Mouse (Mus musculus) thymus, postnatal 0 days (tissue): Measurements from ENCODE around the gene Acss3. TPM values are rescaled to one million over a fixed set of nuclear protein-coding genes. Genes with fewer than 3 reads are reported as not detected.

Experiments
- DNase-seq: peaks from one replicate; pipeline ENCODE4 v3.0.0-alpha.2; 2015; ENCODE audit warnings: low spot score
- polyA plus RNA-seq: library from polyadenylated mRNA; unstranded; fragments of >200 nt; fragmentation: Nextera tagmentation; extraction: Ambion mirVana; gene quantifications from 2 replicates; pipeline ENCODE4 v1.2.1, GENCODE M21; 2015

The Acss3 gene
- polyA plus RNA-seq, 1 experiment from 2014 or later = 0.13 TPM

DNA sequence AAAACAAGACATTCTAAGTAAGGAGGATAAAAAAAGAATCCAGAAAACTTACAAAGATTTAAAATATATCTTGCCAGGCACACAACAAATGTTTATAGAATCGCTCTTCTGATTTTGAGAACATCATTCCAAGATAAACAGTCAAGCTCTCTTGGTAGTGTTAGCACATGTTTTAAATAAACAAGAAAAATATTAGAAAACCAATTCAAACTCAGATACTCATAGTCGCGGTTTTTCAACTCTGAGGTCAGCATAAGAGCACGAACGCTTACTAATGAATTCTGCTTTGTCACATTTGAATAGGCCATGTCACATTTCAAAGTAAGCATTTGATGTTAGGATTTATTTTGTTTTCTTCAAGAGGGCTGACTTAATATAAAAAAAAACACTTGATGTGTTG lies 102.3 kb downstream of the Acss3 start:
- DNase-seq = no peak

DNA sequence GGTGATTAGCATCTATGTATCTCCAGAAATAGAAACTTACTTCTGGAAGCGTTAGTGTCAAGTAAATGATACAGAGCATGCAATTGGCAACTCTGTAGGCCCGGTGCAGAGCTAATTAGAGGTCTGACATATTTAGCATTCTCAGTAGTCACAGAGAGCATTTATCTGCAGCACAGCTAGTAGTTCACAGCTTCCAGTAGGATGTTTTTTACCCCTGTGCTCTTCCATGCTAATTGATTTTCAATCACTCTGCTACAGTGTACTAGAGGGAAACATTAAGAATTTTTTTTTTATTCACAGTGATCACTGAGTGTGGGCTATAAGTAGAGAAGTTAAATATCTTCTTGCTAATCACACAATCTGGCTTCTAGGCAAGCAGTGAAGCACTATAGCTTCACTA lies 112.3 kb downstream of the Acss3 start:
- no peak for DNase-seq

DNA sequence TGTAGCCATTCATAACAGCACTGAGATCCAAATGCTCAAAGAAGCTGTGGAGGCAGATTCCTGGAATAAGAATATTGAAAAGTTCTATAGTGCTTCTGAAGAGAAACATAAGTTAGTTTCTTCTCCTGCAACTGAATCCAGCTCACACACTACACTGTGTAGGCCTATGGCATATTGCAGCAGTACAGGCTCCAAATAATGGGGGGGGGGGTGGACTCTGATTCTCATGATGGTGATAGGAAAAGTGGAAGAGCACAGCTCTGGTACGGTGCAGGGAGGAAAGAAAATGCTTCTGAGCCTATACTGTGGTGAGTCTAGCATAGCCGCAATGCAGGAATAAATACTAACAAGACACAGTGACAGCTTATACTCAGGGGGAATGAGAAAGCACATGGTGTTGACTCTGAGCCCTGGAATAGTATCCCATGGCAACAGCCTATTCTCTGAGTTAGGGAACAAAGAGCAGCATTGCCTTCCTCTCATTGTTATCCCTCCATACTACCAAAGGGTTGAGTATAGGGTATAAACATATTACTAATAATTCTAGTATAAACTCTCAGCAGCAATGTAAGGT lies 125.3 kb downstream of the Acss3 start:
- no peak for DNase-seq

DNA sequence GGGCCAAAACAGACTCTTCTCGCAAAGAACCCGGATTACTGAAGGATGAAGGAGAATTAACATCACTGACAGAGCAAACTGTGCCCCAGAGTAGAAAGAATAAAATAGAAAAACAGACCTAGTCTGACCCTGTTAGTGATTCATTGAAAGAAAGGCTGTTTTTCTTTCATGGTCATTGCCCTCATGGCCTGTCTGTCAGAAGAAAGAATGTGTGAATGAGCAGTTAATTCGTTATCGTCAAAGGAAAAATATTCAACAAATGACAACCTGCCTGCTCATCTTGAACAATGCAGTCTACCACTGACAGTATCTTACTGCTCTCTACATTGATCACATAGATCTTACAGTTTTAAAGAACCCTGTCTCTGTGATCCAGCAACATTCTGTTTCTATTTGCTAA lies 134.0 kb downstream of the Acss3 start:
- no peak for DNase-seq

DNA sequence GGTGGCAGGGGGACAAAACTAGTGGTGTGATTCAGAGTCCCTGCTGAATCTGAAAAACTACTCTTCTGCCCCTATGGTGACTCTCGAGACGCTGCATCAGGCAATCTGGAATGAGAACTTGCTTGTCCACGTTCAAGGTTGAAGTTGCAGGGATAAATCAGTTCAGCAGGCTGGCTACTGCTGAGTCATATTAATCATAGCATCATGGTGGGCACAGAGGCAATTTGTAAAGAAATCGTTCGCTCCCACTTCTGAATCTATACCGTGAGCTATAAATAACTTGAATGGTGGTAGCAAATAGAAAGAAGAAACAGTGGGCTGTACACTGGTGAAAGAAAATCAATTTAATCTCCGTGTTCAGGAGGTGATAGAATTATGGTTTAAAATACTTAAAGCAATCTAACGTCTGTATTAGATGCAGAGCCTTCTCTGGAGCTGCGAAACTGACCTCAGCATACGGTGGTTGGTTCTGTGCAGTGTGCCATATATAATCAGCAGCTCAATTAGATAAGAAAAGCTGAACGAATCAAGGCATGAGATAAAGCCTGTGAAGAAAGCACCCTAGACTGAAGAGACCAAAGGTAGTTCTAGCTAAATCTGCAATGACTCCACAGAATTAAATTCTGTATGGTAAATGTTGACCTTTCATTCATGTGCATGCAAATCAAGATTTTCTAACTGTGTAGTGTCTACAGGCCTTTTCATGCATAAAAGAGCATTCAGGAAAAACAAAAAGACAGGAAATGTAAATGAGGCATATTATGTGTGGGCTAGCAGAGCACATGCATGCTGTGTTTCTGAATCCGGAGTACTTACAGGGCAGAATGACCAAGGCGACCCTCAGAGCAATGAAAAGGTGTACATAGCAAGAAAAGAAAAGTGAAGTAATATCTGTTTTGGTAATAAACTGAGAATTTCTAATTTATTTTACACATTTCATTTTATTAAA lies 148.0 kb downstream of the Acss3 start:
- no peak for DNase-seq

DNA sequence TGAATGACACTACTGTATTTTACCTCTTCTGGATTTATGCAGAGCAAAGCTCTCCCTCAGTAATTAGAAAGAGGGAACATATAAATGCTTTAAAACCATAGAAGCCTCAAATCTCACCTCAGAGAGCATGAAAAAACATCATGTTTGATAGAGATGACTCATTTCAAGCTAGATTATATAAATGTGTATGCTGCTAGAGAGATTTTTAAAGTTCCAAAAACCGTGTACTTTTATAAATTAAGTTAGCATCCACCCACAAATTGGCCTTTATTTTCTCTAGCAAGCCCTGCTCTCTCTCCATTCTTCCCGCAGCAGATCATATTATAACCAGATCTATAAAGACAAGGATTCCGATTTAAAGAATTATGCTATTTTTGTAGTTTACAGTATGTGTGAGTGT lies 164.4 kb downstream of the Acss3 start:
- no peak for DNase-seq

DNA sequence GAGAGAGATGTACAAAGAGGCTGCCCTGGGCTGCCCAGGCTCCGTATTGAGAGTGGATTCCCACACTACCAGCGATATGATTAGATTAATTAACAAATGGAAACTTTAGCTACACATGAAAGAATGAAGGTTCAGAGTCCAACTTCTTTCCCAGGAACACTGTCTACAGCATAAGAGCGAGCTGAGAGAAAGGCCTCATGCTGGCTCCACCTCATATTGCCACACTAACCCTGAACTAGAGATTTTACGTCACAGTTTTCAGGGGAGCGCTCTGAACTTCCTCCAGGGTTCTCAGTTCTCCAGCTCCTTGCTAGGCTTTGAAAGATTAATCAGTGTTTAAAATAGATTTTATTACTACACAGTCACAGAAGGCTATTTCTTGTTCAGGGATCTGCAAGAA lies 182.1 kb downstream of the Acss3 start:
- DNase-seq = no peak

DNA sequence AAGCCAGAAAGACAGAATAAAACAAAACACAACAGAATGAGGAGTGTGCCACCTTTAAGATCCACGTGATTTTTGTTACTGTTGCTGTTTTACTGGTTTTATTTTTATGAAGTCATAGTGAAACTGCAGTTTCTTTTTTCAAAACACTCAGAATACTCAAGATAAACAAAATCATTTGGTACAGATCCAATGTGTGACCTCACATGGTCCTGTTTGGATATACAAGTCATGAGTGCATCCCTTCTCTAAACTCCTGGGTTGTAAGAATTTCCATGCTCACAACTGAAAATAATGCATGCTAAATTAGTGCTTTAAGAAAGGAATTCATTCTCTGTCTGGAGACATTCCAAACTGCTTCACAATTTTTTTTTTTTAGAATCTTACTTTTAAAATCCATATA lies 184.0 kb downstream of the Acss3 start:
- DNase-seq = no peak

DNA sequence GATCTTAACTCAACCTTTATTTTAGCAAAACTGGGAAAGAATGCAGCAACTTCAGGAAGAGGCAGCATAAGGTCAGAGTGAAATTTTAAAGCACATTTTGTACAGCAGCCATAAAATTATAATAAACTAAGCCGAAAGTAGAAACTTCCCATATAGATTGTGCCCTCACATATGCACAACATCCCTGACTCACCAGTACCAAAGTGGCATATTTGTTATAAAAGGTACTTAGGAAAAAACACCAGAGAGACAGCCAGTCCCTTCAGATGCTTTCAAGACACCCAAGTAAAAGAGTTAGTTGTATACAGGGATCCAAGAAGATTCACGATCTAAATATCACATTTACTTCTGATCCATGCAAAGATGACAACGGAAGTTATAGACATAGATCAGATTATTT lies 184.6 kb downstream of the Acss3 start:
- no peak for DNase-seq

DNA sequence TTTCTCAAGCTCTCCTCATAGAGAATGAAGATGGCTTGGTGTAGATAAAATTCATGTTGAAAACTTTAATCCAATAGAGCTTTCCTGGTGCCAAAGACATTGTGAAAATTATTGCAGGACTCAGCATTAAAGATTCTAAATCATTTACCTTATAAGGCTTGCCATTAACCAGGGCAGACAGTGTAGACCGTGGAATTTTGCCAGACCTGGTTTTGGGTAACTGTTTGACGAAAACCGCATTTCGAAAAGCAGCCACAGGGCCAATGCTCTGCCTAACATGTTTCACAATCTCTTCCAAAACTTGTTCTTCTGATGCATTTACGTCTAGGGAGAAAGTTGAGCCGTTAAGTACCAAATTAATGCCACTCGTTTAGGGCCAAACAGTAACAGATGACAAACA lies 186.5 kb downstream of the Acss3 start:
- no peak for DNase-seq

DNA sequence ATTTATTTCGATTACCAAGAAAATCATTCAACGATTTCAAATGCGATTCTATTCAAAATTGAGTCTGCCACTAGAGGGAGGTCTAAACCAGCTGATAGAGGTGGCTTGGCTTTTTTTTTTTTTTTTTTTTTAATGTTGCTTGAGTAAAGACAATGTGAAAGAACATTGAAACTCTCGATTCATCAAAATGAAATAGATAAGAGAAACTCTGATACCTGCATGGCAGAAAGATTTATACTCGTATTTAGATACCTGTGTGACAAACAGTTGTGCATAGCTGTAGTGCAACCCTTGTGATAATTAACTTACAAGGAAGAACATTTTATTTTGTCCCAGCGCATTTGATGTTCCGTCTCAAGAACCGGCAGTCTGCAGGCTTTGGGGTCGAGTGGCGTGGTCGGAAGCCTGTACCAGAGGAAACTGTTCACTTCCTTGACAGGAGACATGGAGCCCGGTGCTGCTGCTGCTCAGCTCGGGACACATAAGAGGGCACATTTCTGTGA lies 190.8 kb downstream of the Acss3 start:
- no peak for DNase-seq

DNA sequence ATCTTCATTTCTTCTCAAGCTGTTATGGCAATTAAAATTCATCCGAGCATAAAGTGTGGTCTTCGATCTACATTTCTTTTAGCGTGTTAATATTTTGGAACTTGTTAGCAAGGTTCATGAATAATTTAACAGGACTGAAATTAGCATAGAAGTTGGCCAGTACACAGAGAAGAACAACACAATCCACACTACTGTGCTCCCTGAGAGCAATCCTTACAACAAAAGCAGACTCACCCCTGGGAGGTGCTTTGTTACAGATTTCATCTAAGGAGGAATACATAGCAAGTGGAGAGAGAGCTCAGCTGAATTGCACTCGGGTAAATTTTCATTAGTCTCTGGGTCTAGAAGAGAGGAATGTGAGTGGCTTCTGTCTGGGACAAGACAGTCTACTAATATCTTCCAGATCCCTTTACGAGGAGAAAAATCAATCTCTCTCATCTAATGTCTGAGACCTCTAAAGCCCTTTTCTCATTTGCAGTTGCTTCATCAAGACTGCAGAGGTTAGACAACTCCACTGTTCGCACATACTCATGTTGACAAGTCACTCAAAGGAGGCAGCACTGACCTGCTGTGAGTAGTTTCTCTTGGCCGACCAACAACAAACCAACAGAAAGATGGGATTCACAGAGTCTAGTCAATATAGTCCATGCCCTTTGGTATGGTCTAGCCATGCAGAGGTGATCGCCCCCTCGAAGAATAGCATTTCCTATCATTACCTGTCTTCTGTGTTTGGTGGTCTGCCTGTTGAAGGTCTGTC lies 194.7 kb downstream of the Acss3 start:
- no peak for DNase-seq

DNA sequence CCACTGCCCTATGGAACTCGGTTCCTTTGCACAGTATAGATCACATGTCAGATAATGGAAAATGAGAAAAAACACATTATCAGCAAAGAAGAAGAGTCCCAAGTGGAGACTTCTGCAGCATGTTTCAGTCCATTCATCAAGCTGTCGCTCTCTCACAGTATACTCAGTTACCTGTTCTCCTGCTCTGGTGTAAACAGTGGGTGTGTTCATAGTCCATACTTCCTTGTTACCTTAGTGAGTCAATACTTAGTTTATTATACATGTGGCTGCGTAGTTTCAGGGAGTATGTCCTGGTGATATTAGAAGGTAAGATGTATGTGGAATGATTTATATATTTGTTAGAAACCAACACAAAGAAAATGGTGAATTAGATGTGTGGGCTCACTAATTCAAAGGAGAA lies 198.7 kb downstream of the Acss3 start:
- DNase-seq = no peak

DNA sequence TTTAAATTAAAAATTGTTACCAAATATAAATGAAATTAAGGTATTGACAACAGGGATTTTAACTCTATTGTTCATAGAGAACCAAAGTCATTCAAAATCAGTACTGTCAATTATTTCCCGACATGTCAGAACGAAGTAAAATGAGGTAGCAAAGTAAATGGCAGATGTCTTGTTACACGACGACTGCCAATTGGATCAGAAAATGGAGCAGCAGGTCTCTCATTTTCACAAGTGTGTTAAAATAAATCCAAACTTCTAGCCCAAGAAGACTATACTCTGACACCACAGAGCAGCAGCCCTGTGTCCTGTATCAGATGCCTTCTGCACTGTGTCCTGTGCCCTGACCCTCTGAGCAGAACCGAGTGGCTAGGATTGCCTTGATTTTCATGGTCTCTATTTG lies 199.1 kb downstream of the Acss3 start:
- DNase-seq = no peak

DNA sequence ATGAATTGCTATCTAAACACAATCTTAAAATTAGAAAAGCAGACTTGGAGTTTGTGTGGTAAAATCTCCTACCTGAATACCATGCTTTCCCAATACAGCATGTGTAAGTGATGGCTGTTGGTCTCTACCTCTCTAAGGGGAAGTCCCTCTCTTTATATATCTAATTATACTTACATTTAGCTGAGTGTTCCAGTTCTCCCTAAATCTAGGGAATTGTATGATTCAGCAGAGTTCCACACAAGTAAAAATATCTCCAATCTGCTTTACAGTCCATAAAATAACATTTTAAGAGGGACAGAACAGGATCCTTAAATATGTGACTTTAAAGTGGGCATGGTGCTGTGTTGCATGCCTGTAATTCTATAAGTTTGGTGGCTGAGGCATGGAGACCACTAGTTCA lies 208.6 kb downstream of the Acss3 start:
- DNase-seq = no peak

DNA sequence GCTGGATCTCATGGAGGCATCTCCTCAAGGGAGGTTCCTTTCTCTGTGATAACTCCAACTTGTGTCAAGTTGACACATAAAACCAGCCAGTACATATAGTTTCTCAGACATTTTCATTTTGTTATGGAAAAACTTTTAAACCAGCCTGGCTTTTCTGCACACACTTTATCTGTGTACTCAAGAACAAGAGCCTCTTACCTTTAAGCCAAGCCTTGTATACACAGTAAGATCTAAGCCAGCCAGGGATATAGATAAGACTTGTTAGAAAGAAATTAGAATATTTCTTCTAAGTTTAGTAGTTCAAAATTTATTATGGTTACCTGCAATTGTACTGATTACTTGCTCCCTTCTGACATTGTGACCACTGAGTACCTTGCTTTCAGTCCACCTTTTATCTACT lies 209.2 kb downstream of the Acss3 start:
- DNase-seq = no peak

DNA sequence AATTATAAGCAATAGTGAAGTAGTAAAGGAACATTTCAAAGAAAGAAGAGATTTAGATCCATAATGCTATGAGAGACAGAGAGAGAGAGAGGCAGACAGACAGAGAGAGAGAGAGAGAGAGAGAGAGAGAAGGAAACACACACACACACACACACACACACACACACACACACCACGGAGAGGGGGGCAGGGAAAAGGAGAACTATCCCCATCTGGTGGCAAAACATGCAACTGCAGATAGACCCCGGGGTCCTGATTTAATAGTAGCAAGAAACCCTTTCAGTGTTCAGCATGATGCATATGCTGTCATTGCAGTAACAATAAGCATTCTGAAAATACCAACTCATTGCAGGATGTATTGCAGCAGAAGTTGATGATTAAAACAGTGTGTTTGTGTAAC lies 210.4 kb downstream of the Acss3 start:
- no peak for DNase-seq

DNA sequence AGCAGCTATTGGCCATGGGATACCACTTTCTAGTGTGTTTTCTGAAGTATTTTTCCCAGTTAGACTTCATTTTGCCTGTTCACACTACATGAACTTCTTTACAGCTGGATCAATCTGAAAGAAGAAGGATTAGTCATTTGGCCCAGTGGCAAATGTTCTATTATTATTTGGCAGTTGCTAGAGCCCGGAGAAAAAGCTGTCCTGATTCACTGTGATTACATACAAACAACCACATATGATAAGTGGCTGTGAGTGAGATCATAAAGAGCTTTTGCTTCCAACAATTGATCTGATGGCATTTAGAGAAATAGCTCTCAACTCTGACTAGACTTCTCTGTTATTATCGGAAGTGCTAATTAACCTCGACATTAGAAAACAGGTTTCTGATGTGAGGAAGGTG lies 213.4 kb downstream of the Acss3 start:
- no peak for DNase-seq

DNA sequence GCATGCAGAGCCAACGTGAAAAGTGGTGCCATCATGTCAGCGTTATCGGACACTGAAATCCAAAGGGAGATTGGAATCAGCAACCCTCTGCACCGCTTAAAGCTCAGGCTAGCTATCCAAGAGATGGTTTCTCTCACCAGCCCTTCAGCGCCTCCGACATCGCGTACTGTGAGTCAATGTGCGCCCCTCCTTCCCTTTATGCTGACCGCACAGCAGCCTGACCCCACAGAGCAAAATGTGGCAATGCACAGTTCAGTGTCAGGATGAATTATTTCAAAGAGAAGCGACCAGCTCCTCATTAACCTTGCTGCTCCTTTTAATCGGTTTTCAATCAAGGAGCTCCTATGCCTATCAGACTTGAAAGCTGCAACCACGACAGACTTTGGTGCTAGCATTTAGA lies 227.1 kb downstream of the Acss3 start:
- DNase-seq = no peak
